Mouse (Mus musculus): Measurements from ENCODE around the gene Cnot8.

The Cnot8 gene

DNA sequence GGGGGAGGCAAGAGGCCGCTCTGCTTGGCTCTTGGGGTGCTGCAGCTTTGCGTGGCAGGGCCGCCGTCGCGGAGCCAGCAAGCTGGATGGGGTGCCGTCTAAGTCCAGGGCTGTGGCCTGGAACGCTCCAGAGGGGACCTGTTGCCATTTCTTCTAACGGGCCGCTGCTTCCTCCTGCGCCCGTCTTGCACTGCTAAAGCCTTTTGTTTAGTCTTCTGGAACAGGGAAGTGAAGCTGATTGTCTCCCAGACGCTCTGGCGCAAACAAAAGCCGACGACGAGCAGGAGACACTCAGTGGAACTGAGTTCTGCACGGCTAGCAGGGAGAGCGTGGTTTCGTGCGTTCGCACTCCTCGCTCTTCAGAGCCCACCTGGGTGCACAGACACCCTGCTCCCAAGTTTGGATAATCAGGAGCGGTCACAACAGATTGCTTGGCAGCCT is 418 bp downstream of the Cnot8 start:
- DNase-seq (ENCODE audit: low spot score), result peak; percentile 65

DNA sequence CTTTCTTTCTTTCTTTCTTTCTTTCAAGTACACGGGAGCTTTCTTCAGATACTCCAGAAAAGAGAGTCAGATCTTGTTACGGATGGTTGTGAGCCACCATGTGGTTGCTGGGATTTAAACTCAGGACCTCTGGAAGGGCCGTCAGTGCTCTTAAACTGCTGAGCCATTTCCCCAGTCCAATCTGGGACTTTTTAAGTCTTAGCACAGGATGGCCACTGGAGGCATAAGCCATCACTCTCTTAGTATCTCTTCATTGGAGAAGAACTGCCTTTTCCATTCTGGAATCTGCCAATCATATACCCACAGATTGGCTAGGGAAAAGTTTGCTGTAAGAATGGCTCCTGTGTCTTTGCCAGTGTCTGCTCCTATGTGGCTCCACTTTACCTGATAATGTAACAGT is 3.1 kb downstream of the Cnot8 start:
- DNase-seq (ENCODE audit: low spot score), result no peak

GRCm38 (mm10) chr11:58107664-58108337 is 3.8 kb downstream of the Cnot8 start:
- DNase-seq (ENCODE audit: low spot score), result no peak

- no peak for DNase-seq (ENCODE audit: low spot score)
These were observed 12.6 kb downstream of the Cnot8 start for GRCm38 (mm10) chr11:58116560-58116959.

DNA sequence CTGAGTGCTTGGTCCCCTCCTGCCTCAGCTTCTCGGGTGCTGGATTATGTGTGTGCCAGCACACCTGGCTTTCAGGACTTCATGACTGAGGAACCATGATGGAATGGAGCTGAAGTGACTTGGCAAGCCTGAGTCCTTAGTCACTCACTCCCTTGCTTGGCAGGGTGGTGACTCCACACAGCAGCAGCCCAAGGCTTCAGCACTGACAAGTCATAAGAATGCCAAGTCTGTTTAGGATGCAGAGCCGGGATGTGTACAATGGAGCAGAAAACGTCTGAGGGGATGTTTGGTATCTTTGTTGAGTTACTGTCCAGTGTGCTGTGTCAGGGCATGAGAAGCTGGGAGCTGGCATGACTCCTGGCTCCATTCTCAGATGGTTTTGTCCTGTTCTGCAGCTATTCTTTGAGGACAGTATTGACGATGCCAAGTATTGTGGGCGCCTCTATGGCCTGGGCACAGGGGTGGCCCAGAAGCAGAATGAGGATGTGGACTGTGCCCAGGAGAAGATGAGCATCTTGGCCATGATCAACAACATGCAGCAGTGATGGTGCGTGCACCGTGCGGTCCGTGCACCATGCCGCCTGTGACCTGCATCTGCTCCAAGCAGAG is 13.2 kb downstream of the Cnot8 start:
- no peak for DNase-seq (ENCODE audit: low spot score)

DNA sequence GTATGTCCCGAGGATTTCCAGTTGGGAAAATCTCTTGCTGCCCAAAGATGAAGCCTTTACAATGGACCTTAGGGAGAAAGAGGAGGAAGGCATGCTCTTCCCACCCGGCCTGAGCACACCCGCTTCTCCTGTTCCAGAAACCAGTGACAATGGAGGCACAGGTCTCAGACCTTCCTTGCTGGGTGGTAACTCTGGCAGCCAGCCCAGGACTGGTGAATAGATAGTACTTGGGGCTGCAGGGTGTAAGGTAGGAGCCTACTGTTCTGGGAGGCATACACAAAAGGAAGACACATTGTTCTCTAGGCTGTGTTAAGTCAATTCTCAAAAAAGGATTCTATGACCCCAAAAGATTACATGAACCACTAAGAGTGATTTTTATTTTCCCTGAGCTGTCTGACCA is 16.7 kb downstream of the Cnot8 start:
- no peak for DNase-seq (ENCODE audit: low spot score)

- no peak for DNase-seq (ENCODE audit: low spot score)
These were observed 17.4 kb downstream of the Cnot8 start for GRCm38 (mm10) chr11:58121351-58121750.

DNA sequence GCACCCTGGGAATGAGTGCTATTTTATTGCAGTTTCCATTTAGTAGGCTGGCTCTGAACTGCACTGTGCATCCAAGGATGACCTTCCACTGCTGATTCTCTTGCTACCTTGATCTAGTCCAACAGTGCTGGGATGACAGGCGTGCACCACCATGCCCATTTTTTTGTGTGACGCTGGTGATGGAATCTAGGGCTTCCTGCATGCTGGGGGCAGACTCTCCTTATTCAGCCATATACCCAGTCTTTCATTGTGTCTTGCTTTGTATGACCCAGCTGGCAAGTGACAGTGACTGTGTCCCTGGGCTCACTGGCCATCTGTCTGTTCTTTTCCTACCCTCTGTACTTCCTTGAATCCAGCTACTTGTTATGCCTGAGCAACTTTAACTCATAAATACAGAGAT is 19.8 kb downstream of the Cnot8 start:
- DNase-seq (ENCODE audit: low spot score), result no peak

- no peak for DNase-seq (ENCODE audit: low spot score)
These were observed 21.1 kb downstream of the Cnot8 start for GRCm38 (mm10) chr11:58125021-58125420.

DNA sequence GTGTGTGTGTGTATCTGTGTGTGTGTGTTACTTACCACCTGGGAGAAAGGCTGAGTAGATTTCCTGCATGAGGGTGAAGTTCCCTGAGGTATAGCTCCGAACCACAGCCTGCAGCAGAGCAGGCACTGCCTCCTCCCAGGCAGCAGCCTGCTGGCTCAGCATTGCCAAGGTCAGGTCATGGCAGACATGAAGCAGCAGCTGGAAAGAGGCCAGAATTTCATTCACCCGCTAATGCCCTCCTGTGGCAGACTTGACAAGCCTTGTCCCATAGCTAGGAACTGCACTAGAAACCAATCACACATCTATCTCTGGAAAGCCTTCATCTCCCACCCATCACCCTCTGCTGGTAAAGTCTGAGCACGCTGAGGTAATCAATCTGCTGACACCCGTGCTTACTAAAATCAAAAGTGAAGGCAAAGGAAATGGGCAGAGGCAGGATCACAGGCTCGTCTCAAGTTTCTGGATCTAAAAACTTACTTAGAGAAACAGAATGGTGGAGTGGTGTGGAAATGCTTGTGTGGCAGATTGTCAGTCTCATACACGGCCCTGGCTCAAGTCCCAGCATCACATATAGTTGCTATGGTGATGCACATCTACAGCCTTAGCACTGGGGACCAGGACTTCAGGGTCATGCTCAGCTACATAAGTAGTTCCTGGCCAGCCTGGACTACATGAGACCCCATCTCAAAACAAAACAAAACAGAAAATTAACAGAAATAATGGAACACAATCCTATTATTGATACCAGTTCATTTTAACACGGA is 22.6 kb downstream of the Cnot8 start:
- no peak for DNase-seq (ENCODE audit: low spot score)

DNA sequence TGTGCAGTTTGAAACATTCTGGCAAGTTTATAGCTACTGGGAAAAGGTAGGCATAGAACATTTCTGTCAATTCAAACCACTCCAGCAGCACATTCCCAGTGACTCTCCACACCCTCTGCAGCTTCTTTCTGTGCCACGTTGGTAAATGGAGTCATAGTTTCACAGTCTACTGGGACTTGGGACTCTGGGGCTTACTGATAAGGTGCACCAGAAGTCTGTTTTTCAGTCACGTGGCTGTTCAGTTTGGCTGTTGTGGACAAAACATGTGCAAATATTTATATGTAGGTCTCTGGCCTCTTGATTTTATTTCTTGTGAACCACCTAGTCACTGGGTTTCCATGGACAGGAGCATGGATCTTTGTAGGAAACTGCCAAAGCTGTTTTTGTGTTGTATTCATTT is 23.6 kb downstream of the Cnot8 start:
- no peak for DNase-seq (ENCODE audit: low spot score)

DNA sequence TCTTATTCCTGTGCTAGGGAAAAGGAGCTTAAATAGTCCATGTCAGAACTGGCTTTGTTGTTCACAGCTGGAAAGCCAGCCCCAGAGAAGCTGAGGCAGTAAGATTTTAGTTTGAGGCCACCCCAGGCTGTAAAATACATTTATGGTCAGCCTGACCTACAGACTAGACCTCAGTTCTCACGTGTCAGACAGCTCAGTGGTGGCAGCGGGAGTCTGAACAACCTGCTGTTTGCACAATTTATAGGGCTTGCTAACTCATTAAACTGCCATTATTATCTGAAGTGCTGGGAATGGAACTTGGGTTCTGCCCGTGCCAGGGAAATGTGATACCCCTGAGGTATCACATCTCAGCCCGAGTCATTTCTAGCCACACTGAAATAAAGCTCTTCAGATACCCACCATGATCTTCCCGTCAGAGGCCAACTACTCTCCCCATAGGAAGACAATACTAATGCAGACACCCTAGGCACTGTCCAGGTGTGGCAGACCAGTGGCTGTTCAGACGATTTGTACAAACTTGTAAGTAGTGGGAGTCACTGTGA is 25.4 kb downstream of the Cnot8 start:
- DNase-seq (ENCODE audit: low spot score), result no peak

GRCm38 (mm10) chr11:58132026-58132425 is 28.1 kb downstream of the Cnot8 start:
- DNase-seq (ENCODE audit: low spot score), result no peak

GRCm38 (mm10) chr11:58134869-58135268 is 30.9 kb downstream of the Cnot8 start:
- DNase-seq (ENCODE audit: low spot score), result no peak

DNA sequence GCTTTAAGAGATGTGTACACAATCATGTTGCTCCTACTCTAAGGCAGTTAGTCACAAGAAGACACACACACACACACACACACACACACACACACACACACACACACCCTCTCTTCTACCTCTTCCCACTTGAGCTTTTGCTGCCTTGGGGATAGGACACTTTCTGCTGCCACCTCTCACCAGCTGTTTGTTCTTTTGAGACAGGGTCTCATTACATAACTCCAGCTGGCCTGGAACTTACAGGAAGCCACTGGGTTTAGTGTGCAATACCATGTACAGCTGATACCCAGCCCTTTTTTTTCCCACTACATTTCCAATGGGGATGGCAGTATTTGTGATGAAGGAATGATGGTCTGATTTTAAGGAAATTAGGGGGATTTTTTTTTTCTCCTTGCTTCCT is 31.3 kb downstream of the Cnot8 start:
- no peak for DNase-seq (ENCODE audit: low spot score)

DNA sequence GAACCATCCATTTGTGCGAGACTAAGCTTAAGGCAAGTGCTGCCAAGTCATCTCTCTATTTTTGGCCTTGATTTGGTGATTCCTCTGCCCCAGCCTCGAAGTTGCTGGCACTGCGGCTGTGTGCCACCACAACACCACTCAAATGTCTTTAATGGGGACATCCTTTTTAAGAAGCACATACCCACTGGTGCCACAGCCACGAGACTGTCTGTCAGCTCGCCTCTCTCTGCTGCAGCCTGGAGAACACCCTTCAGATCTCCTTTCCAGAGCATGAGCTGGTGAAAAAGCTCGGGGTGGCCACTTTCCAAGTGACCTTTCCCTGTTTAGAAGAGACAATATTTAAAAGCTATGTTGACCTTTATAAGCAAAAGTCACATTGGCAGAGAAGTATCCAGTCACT is 32.7 kb downstream of the Cnot8 start:
- DNase-seq (ENCODE audit: low spot score), result no peak

GRCm38 (mm10) chr11:58138821-58139220 is 34.9 kb downstream of the Cnot8 start:
- no peak for DNase-seq (ENCODE audit: low spot score)

GRCm38 (mm10) chr11:58139466-58139865 is 35.5 kb downstream of the Cnot8 start:
- no peak for DNase-seq (ENCODE audit: low spot score)

GRCm38 (mm10) chr11:58143704-58144426 is 39.9 kb downstream of the Cnot8 start:
- DNase-seq (ENCODE audit: low spot score), result no peak

- no peak for DNase-seq (ENCODE audit: low spot score)
These were observed 42.3 kb downstream of the Cnot8 start for GRCm38 (mm10) chr11:58146241-58146640.

GRCm38 (mm10) chr11:58155458-58155857 is 51.5 kb downstream of the Cnot8 start:
- no peak for DNase-seq (ENCODE audit: low spot score)

GRCm38 (mm10) chr11:58156871-58157270 is 52.9 kb downstream of the Cnot8 start:
- DNase-seq (ENCODE audit: low spot score), result no peak
